Mouse (Mus musculus) neural tube, embryonic 11.5 days (tissue): ENCODE data around the gene Clec16a. TPM values are rescaled to one million over a fixed set of nuclear protein-coding genes. Genes with fewer than 3 reads are reported as not detected.

Source experiments
- ATAC-seq: fragments of 200-750 bp; cut with Nextera tagmentation; 2 replicates; pipeline ENCODE4 v1.8.0; 2017; ENCODE audit warnings: moderate number of reproducible peaks, mild to moderate bottlenecking, moderate TSS enrichment, moderate library complexity; ENCODE audit not compliant: insufficient read depth, low FRiP score, low TSS enrichment
- DNase-seq: peaks from one replicate; pipeline ENCODE4 v3.0.0-alpha.2; 2015; ENCODE audit warnings: low spot score
- H3K27ac ChIP-seq: fragments of 300-500 bp; sonication (generic); 2 replicates; pipeline ENCODE4 v1.5.1; 2014; ENCODE audit warnings: low read depth, mild to moderate bottlenecking, low read length
- H3K27me3 ChIP-seq: fragments of 300-500 bp; sonication (generic); 2 replicates; pipeline ENCODE4 v1.6.1; 2014; ENCODE audit warnings: mild to moderate bottlenecking, low read length, mixed read lengths; ENCODE audit not compliant: control insufficient read depth, insufficient read depth
- H3K36me3 ChIP-seq: fragments of 300-500 bp; sonication (generic); 2 replicates; pipeline ENCODE4 v1.6.1; 2014; ENCODE audit warnings: mild to moderate bottlenecking, low read length, moderate library complexity, mixed read lengths; ENCODE audit not compliant: control insufficient read depth, insufficient read depth
- H3K4me1 ChIP-seq: fragments of 300-500 bp; sonication (generic); 2 replicates; pipeline ENCODE4 v1.6.1; 2014; ENCODE audit warnings: low read length, mixed read lengths; ENCODE audit not compliant: control insufficient read depth, insufficient read depth
- H3K4me2 ChIP-seq: fragments of 300-500 bp; sonication (generic); 2 replicates; pipeline ENCODE4 v1.6.1; 2014; ENCODE audit warnings: low read depth, mild to moderate bottlenecking, moderate library complexity
- H3K4me3 ChIP-seq: fragments of 300-500 bp; sonication (generic); 2 replicates; pipeline ENCODE4 v1.5.1; 2014; ENCODE audit warnings: low read depth, low read length
- H3K9ac ChIP-seq: fragments of 300-500 bp; sonication (generic); 2 replicates; pipeline ENCODE4 v1.6.1; 2014; ENCODE audit warnings: mild to moderate bottlenecking, low read length
- H3K9me3 ChIP-seq: fragments of 300-500 bp; sonication (generic); 2 replicates; pipeline ENCODE4 v1.6.1; 2016; ENCODE audit warnings: low read length; ENCODE audit not compliant: control insufficient read depth
- WGBS: fragments of 180-500 bp; shearing (Covaris S2); extraction: QIAGEN DNeasy Blood & Tissue Kit; methylation state at CpG from one replicate; pipeline ENCODE4 v1.1.7; 2014; 5-methylcytosine and 5-hydroxymethylcytosine counted together
- polyA plus RNA-seq: library from polyadenylated mRNA; unstranded; fragments of >200 nt; fragmentation: Nextera tagmentation; extraction: Ambion mirVana; gene quantifications from 2 replicates; pipeline ENCODE4 v1.2.1, GENCODE M21; 2014

The Clec16a gene
- polyA plus RNA-seq, 1 experiment from 2014 or later: 44.0 TPM

DNA sequence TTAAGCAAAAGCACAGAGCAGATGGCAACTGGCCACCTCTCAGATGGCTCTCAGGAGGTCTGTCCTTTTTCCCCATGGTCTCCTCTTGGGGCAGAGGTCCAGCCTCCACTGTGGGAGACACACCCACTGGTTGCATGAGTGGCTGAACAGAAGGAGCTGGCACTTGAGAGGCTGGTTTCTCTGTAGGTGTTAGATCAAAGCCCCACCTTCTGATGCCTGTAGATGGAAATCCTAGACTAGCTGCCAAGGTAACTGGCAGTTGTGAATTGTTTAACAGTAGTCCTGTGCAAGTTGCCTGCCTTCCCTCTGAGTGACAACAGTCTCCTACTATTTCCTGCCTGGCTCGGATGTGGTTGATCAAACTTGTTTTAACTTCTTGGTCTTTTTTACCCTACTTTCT is 40.0 kb downstream of the Clec16a start:
- H3K27ac ChIP-seq: no peak overlapping the region
- ATAC-seq (no peak), DNase-seq (no peak)
- H3K9ac ChIP-seq: no peak overlapping the region
- H3K4me3 ChIP-seq: no peak overlapping the region
- H3K4me1 ChIP-seq: no peaks in the 10 kb centered on the region
- peaks cover 2% of the 10 kb centered on the region; the same call in 1 of the 2 replicates for H3K36me3 ChIP-seq
- no peaks in the 10 kb centered on the region for H3K9me3 ChIP-seq
- H3K27me3 ChIP-seq: no peaks in the 10 kb centered on the region
- 89% methylated on average over 1 of the region's 1 CpGs for whole genome bisulfite sequencing
- no peak overlapping the region for H3K4me2 ChIP-seq

DNA sequence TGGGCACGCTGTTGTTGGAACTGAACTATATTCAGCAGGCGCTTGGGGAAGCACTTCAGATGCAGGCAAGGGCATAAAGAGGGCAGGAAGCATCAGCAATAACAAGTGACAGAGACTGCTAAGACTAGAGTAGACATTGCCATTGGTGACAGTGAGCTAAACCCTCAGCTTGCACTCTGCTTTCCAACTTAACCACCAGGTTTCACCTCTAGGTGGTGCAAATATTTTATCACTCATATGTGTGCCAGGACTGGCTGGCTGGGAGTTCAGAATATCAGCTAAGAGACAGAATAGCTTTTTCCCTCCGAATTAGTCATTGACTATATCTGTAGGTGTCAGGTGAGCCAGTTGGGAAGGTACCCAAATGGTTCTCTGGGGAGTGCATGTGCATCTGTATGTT is 41.4 kb downstream of the Clec16a start:
- Histone ChIP-seq H3K4me3 (no peak overlapping the region), H3K4me2 (no peak overlapping the region), H3K9me3 (no peaks in the 10 kb centered on the region), H3K27ac (no peak overlapping the region), H3K27me3 (no peaks in the 10 kb centered on the region), H3K4me1 (no peaks in the 10 kb centered on the region), H3K9ac (no peak overlapping the region), H3K36me3 (peaks cover 2% of the 10 kb centered on the region; the same call in 1 of the 2 replicates)
- ATAC-seq (no peak), DNase-seq (no peak)
- 88% methylated on average over 3 of the region's 3 CpGs for WGBS

DNA sequence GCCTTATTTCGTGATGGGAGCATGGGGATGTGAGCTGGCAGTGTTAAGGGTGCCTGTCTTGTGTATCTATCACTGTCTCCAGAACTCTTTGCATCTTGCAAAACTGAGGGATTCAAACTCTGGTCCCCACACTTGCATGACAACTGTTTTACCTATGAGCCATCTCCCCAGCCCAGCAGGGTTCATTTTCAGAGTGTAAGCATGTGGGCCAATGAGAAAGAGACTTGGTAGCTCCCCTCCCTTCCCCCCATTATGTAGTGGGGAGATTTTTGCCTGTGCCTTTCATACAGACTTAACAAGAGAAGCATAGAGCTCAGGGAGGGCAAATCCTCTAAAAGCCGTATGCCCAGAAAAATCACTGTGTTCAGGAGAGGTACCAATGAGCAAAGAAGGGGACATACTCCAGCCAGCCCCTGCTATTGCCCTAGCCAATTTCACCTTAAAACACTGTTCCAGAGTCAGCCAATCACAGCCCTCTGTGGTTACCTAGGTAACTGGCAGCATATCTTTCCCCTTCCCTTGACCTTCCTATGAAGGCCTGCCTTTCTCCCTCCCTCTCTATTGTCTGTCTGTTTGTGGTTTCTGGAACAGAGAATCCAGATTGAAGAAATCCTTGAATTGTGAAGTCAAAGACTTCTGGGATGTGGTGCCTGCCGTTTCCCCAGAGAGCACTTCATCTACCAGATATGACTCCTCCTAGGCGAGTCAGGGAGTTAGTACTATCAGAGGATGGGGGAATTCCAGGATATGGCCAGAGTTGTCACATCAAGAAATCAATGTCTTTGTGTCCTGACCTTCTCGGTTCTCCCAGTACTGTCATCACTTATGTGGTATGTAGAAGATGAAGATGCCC is 55.0 kb downstream of the Clec16a start:
- no peak overlapping the region for H3K4me2 ChIP-seq
- no peak overlapping the region for H3K9ac ChIP-seq
- H3K4me1 ChIP-seq: peaks cover 2% of the 10 kb centered on the region; the same call in 1 of the 2 replicates
- H3K36me3 ChIP-seq: no peaks in the 10 kb centered on the region; the same call in 1 of the 2 replicates
- H3K4me3 ChIP-seq: no peak overlapping the region
- peak; percentile 42 for DNase-seq
- H3K27me3 ChIP-seq: no peaks in the 10 kb centered on the region
- WGBS: 68% methylated on average over 5 of the region's 5 CpGs
- H3K9me3 ChIP-seq: no peaks in the 10 kb centered on the region
- H3K27ac ChIP-seq: 0 out of 2 replicates have a peak overlapping the region, but pooled peaks have one; percentile 23
- ATAC-seq: peak; percentile 63; the same call in 1 of the 2 replicates

DNA sequence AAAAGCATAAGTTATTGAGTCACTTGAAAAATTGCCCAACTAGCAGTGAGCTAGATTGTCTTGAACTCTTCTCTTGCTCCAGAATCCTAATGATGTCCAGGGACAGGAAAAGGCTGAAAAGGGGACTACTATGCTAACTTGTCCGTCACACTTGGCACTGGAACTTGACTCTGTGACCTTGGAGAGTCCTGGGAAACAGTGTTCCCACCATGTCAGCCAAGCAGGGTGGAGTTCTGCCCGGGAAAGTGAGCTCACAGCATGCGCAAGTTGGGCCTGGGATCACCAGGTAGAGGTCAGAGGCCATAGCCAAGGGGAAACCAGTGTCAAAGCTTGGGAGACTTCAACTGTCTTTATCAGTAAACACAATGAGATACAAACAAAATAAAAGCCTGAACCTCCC is 62.7 kb downstream of the Clec16a start:
- WGBS: 85% methylated on average over 3 of the region's 3 CpGs
- H3K9me3 ChIP-seq: no peaks in the 10 kb centered on the region
- no peak for ATAC-seq

DNA sequence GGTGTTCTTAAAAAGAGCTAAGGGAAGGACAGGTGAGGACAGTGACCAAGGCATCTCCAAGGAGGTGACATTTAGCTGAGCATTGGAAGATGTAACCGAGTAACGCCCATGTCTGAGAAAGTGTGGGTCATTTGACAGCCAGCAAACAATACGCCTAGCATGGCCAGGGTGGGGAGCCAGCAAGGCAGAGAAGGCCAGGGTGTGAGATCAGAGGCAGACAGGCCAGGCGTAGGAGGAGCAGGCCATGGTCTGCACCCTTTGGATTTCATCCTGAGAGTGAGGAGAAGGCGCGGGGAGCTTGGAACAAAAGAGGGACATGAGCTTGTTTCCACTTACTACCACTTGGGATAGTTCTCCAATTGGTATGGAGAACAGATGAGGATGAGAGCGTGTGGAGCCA is 64.8 kb downstream of the Clec16a start:
- H3K4me3 ChIP-seq: no peak overlapping the region
- no peaks in the 10 kb centered on the region for H3K36me3 ChIP-seq
- no peaks in the 10 kb centered on the region for H3K27me3 ChIP-seq
- H3K9ac ChIP-seq: no peak overlapping the region
- no peaks in the 10 kb centered on the region for H3K4me1 ChIP-seq
- DNase-seq (no peak), ATAC-seq (no peak)
- 93% methylated on average over 7 of the region's 7 CpGs for WGBS
- H3K27ac ChIP-seq: no peak overlapping the region
- no peaks in the 10 kb centered on the region for H3K9me3 ChIP-seq
- H3K4me2 ChIP-seq: no peak overlapping the region

More for the DNA sequence above, 62.7 kb downstream of the Clec16a start:
- Histone ChIP-seq H3K4me3 (no peak overlapping the region), H3K4me2 (no peak overlapping the region), H3K36me3 (no peaks in the 10 kb centered on the region), H3K27ac (no peak overlapping the region), H3K4me1 (no peaks in the 10 kb centered on the region), H3K9ac (no peak overlapping the region), H3K27me3 (no peaks in the 10 kb centered on the region)
- DNase-seq: no peak

DNA sequence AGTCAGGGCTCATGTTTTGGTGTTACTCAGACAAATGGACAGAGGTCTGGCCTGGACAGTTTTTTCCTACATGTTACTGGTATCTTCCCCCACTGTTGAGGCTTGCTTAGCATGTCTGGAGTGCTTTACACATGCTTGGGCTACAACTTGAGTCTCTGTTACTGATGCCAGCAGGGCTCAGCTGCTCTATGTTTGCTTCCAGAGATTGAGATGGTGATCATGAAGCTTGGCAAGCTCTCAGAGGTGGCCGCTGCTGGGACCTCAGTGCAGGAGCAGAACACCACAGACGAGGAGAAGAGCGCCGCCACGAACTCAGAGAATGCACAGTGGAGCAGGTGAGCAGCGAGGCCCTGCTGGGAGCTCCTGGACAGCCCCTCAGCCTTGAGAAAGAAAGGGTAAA is 65.7 kb downstream of the Clec16a start:
- WGBS: 90% methylated on average over 6 of the region's 6 CpGs
- H3K4me1 ChIP-seq: no peaks in the 10 kb centered on the region
- no peak for ATAC-seq

DNA sequence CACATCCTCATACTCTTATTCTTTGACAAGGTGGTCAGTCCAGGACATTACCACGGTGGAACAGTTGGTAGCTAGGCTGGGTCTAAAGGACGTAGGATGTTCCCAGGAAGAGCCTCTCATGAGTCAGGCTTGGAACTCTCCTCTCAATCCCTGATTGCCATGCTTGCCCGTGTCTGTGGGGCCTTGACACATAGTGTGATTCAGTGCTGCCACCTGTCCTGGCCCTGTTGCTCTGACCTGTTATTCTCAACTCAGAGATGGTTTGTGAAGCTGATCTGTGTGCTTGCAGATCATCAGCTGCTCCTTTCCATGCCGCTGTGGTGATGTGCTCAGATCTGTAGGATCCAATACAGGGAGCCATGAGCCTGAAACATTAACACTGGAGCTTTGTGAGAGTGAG is 66.2 kb downstream of the Clec16a start:
- Histone ChIP-seq H3K27me3 (no peaks in the 10 kb centered on the region), H3K4me1 (no peaks in the 10 kb centered on the region), H3K4me2 (no peak overlapping the region), H3K9me3 (no peaks in the 10 kb centered on the region), H3K4me3 (no peak overlapping the region), H3K36me3 (no peaks in the 10 kb centered on the region), H3K27ac (no peak overlapping the region), H3K9ac (no peak overlapping the region)
- 87% methylated on average over 4 of the region's 4 CpGs for WGBS
- ATAC-seq: no peak
- no peak for DNase-seq

More for the DNA sequence above, 65.7 kb downstream of the Clec16a start:
- DNase-seq: no peak
- H3K9ac ChIP-seq: no peak overlapping the region
- no peak overlapping the region for H3K4me3 ChIP-seq
- no peak overlapping the region for H3K27ac ChIP-seq
- H3K27me3 ChIP-seq: no peaks in the 10 kb centered on the region
- no peak overlapping the region for H3K4me2 ChIP-seq
- H3K36me3 ChIP-seq: no peaks in the 10 kb centered on the region
- H3K9me3 ChIP-seq: no peaks in the 10 kb centered on the region

DNA sequence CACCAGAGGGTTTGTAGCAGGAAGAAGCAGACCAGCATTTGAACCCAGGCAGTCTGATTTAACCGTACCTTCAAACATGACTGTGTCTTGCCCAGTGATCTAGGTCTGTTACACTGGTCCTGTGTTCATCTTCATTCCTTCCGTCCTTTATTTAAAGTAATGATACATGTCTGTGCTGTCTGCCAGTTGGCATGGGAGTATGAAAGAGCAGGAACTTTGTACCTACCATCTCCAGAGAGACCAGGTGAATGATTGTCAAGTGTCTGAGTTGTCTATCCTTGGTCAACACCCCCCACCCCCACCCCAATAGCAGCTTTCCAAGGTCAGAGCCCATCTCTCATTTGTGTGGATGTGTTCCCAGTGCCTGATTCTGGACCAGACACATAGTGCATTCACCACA is 68.9 kb downstream of the Clec16a start:
- 94% methylated on average over 2 of the region's 2 CpGs for WGBS
- Histone ChIP-seq H3K27me3 (no peaks in the 10 kb centered on the region), H3K4me2 (no peak overlapping the region), H3K27ac (no peak overlapping the region), H3K9ac (no peak overlapping the region), H3K4me3 (no peak overlapping the region), H3K36me3 (no peaks in the 10 kb centered on the region), H3K4me1 (no peaks in the 10 kb centered on the region), H3K9me3 (no peaks in the 10 kb centered on the region)
- DNase-seq (no peak), ATAC-seq (no peak)
